10 mouse cellular contexts compared by ENCODE assay signal in genomic region chr2:115938926-115939563, GRCm38 (mm10).
DNase-seq lines count a peak whose midpoint lies in the region; ATAC-seq and TF ChIP-seq lines count a peak whose summit lies in the region.
"Had no signal": no experiment of that assay in that cellular context is flagged by ENCODE, and none has a peak within 500 bp of the region (broad histone marks: within the 10 kb centered on the region; RNA-seq: fewer than 3 reads in every experiment).

No protein-coding gene starts in this region.

- H3K4me3 ChIP-seq in intestine, embryonic 16.5 days (ENCODE audit: low read length), result no peak overlapping the region
- H3K4me3 ChIP-seq in intestine, postnatal 0 days (ENCODE audit: low read depth, low read length), result no peak overlapping the region
- no peak overlapping the region for H3K4me3 ChIP-seq in layer of hippocampus, adult 2 months
- H3K4me3 ChIP-seq: embryonic facial prominence, embryonic 13.5 days had no signal

- no peak overlapping the region for H3K9ac ChIP-seq in intestine, embryonic 16.5 days (ENCODE audit: low read depth, low read length)
- H3K9ac ChIP-seq in intestine, postnatal 0 days (ENCODE audit: low read depth, low read length), result no peak overlapping the region
- H3K9ac ChIP-seq: embryonic facial prominence, embryonic 13.5 days had no signal

- H3K27me3 ChIP-seq in intestine, embryonic 16.5 days (replicated peaks; ENCODE audit: control insufficient read depth, insufficient read depth, low read length), result 0 out of 2 replicates have a peak, but pooled peaks cover 2% of the 10 kb centered on the region
- H3K27me3 ChIP-seq in intestine, postnatal 0 days (replicated peaks; ENCODE audit: control insufficient read depth, insufficient read depth, low read length), result peaks cover 4% of the 10 kb centered on the region; the same call in 1 of the 2 replicates
- H3K27me3 ChIP-seq: embryonic facial prominence, embryonic 13.5 days had no signal

- DNase-seq in adrenal gland, postnatal 36 days, result peak; percentile 84 to 85
- DNase-seq in frontal cortex, postnatal 14 days (ENCODE audit: low spot score in 2 of 2), result peak; percentile 24 to 44
- DNase-seq in layer of hippocampus, adult 2 months (ENCODE audit: low spot score in 2 of 2), result peak; percentile 10 to 16
- DNase-seq in right cerebral cortex, postnatal 10 days (ENCODE audit: low spot score in 2 of 2), result peak; percentile 82 to 84
- no peak for DNase-seq in thymus, postnatal 25 days

- no peak overlapping the region for H3K27ac ChIP-seq in intestine, embryonic 16.5 days (ENCODE audit: low read length)
- no peak overlapping the region for H3K27ac ChIP-seq in intestine, postnatal 0 days (ENCODE audit: low read depth, low read length)
- H3K27ac ChIP-seq in layer of hippocampus, adult 2 months, result no peak overlapping the region
- H3K27ac ChIP-seq: embryonic facial prominence, embryonic 13.5 days had no signal

- peak; percentile 40 for ATAC-seq in intestine, embryonic 16.5 days
- no peak for ATAC-seq in intestine, postnatal 0 days
- ATAC-seq in inflammation-experienced regulatory T-cells, adult 6 months, result no peak

- TF ChIP-seq CTCF in intestine, postnatal 0 days (IDR thresholded peaks at IDR 0.05; ENCODE audit: low read depth), result no peak
- no peak for TF ChIP-seq CTCF in layer of hippocampus, adult 2 months (conservative IDR thresholded peaks at IDR 0.05)

- H3K4me1 ChIP-seq in intestine, embryonic 16.5 days (ENCODE audit: control insufficient read depth, insufficient read depth, low read length), result no peaks in the 10 kb centered on the region
- H3K4me1 ChIP-seq in intestine, postnatal 0 days (replicated peaks; ENCODE audit: control insufficient read depth, insufficient read depth, low read length), result no peaks in the 10 kb centered on the region
- H3K4me1 ChIP-seq: embryonic facial prominence, embryonic 13.5 days had no signal

- H3K4me2 ChIP-seq in intestine, embryonic 16.5 days (ENCODE audit: low read depth, low read length), result no peak overlapping the region
- no peak overlapping the region for H3K4me2 ChIP-seq in intestine, postnatal 0 days (replicated peaks; ENCODE audit: low read depth)
- H3K4me2 ChIP-seq: embryonic facial prominence, embryonic 13.5 days had no signal

- 60% methylated on average over 8 of the region's 8 CpGs for WGBS in intestine, embryonic 16.5 days
- WGBS in intestine, postnatal 0 days, result 66% methylated on average over 8 of the region's 8 CpGs

- no peaks in the 10 kb centered on the region for H3K36me3 ChIP-seq in intestine, embryonic 16.5 days (ENCODE audit: control insufficient read depth, insufficient read depth, low read length)
- H3K36me3 ChIP-seq in intestine, postnatal 0 days (ENCODE audit: control insufficient read depth, insufficient read depth), result no peaks in the 10 kb centered on the region
- H3K36me3 ChIP-seq: G1E had no signal

- no peaks in the 10 kb centered on the region for H3K9me3 ChIP-seq in intestine, embryonic 16.5 days (ENCODE audit: control insufficient read depth, low read length)
- H3K9me3 ChIP-seq in intestine, postnatal 0 days (ENCODE audit: control insufficient read depth), result no peaks in the 10 kb centered on the region
- H3K9me3 ChIP-seq: embryonic facial prominence, embryonic 13.5 days had no signal
